Mouse (Mus musculus) urinary bladder, adult 2 months (tissue): Measurements from ENCODE around the gene Tubb4b. TPM values are rescaled to one million over a fixed set of nuclear protein-coding genes. Genes with fewer than 3 reads are reported as not detected.
A peak's percentile ranks its signal among the peaks of the same experiment; 100 is the strongest.
"Not testable (repeated sequence)": the region's sequence is repeated elsewhere in the genome, so short reads cannot be mapped to it uniquely, and the experiment has no call there.

Experiments
- DNase-seq: peaks from one replicate; pipeline ENCODE4 v3.0.0; 2022; ENCODE audit warnings: low spot score
- polyA plus RNA-seq: library from polyadenylated mRNA; depleted of rRNA; stranded (reverse); fragments of >200 nt; gene quantifications from 2 replicates; pipeline ENCODE4 v1.2.3, GENCODE M21; 2012; rRNA removed

Gene Tubb4b
- polyA plus RNA-seq, result 510 and 610 TPM in 2 replicates

DNA sequence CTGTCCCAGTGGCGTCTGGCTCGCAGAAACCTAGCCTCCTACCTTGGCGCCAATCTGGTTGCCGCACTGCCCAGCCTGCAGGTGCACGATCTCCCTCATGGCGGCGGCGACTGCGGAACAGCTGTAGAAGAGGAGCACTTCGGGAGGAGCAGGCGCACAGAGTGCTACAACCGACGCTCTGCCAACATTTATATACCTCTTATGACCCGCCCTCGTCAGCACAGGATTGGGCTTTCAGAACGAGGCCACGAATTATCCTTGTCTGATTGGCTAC lies at the start of gene Tubb4b:
Gene Tubb4b, minus strand, starts transcription at position 211 of the 274 bp plus-strand sequence.
- no peak for DNase-seq

- no peak for DNase-seq
Measured at GRCm38 (mm10) chr2:25273010-25273409, 48.5 kb upstream of the Tubb4b start.

GRCm38 (mm10) chr2:25272515-25272914 lies 48.0 kb upstream of the Tubb4b start:
- DNase-seq, result no peak

- DNase-seq, result peak; percentile 97
Measured at GRCm38 (mm10) chr2:25271827-25272511, 47.5 kb upstream of the Tubb4b start, which contains the start of the genes Ssna1 and Anapc2. Gene Ssna1, minus strand, starts transcription at chr2:25272438. Gene Anapc2, plus strand, starts transcription at chr2:25272478.

GRCm38 (mm10) chr2:25267746-25268309 lies 43.3 kb upstream of the Tubb4b start:
- no peak for DNase-seq

- DNase-seq, result no peak
Measured at GRCm38 (mm10) chr2:25267241-25267640, 42.7 kb upstream of the Tubb4b start.

DNA sequence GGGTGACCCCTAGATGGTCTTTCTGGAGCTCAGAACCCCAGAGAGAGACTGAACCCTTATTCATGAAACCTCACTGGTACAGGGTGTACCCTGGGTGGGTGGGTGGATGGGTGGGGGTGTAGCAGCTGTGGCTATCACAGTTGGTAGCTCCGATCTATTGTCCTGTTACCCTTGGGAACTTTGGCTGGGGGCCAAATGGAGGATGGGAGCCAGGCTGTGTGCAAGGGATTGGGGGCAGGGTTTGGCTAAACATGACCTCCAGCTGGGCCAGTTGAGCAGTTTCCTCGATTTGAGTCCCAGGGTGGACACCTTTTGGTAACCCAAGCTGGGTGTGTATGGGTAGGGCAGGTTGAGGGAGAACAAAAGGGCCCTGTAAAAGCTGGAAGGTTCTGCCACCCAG lies 42.2 kb upstream of the Tubb4b start:
- DNase-seq, result peak; percentile 36

DNA sequence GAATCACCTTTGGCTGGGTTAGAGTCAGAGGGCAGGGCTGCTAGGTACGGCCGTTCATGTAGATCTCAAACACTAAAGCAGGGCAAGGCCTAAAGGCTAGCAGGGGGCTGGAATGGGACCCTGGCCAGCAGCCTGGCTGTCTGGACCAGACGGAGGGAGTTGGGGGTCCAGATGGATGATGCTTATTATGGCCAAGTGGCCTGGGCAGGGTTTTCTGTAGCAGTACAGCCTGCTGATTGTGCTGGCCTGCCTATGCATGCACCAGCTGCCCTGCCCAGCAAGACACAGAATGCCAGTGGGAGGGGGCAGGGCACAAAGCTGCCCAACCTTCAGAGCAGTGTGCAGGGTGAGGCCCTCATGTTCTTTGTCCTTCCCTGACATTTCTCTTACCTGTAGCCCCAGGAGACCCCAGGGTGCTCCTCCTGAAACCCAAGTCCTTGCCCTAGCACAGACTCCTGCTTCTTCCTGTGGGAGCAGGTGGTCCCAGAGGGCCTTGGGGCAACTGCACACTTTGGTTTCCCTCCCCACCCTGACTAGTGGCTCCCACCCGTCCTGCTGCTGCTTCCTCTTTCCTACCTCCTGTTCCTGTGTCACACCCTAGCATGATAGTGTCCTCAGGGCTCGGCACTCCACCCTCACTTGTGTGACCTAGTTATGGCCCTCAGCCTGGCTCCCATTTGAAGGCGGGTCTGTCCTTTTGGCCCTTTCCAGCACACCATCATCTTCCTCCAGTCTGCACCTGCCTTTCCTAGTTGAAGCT lies 41.6 kb upstream of the Tubb4b start:
- DNase-seq, result peak; percentile 48

DNA sequence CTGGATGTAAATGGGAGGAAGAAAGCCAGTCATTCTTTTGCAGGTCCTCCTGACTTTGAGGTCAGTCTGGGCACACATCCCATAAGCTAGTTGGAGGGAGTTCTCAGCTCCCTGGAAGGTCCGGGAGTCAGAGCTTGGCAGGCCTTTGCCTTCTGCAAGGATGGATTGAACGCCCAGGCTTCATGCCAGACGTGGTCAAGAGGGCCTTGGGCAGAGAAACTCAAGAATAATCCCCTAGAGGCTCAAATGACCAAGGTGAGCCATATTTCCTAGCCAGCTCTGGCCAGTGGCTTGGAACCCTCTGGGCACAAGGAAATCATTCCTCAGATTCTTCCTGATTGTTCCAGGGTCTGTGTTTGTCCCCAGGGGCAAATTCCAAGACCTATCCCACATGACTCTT lies 40.3 kb upstream of the Tubb4b start:
- no peak for DNase-seq

GRCm38 (mm10) chr2:25264286-25264660 lies 39.8 kb upstream of the Tubb4b start:
- no peak for DNase-seq

DNA sequence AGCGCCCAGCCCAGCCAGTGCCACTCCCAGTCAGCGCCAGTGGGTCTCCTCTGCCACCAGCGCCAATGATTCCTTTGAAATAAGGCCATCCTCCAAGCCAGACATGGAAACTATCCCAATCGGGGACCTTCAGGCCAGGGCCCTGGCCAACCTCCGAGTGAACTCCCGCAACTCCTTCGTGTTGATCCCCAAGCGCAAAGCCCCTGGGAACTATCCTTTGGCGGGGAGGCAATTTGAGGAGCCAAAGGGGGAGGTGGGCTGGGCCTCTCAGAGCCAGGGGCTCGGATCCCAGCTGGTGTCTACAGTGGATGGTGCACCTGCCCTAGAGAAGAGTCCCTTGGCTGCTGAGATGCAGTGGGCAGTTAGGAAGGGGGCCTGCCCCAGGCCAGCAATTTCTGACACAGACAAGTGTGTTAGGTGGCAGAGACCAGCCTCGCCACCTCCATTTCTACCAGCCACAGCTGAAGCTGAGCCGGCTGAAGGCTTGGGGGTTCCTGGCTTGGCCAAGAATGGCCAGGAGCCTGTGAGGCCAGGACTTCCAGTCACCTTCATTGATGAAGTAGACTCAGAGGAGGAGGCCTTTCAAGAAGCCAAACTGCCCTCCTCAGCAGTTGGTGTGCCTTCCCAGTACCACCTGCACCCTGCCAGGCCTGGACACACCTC lies 39.3 kb upstream of the Tubb4b start:
- DNase-seq, result no peak

GRCm38 (mm10) chr2:25262795-25263622 lies 38.5 kb upstream of the Tubb4b start:
- DNase-seq, result peak; percentile 36

- DNase-seq, result peak; percentile 82
Measured at GRCm38 (mm10) chr2:25262291-25262767, 37.8 kb upstream of the Tubb4b start, which contains the start of gene Tprn. Gene Tprn, plus strand, starts transcription at chr2:25262618.

DNA sequence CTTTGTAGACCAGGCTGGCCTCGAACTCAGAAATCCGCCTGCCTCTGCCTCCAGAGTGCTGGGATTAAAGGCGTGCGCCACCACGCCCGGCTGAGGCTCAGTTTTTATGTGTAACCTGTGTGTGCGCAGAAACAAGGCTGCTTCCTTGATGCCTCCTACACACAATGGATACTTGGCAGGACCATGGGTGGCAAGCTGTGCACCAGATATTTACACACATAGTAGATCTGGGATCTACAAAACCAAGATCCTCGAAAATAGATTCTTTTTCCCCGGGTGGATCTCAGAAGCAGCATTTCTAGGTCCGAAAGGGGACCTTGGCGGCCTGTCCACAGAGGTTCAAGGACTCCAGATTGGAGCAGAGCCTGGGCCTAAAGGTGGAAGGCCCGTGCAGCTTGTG lies 37.4 kb upstream of the Tubb4b start:
- no peak for DNase-seq

GRCm38 (mm10) chr2:25258887-25259286 lies 34.4 kb upstream of the Tubb4b start:
- DNase-seq, result no peak

GRCm38 (mm10) chr2:25257250-25257649 lies 32.7 kb upstream of the Tubb4b start:
- not testable (repeated sequence) for DNase-seq

DNA sequence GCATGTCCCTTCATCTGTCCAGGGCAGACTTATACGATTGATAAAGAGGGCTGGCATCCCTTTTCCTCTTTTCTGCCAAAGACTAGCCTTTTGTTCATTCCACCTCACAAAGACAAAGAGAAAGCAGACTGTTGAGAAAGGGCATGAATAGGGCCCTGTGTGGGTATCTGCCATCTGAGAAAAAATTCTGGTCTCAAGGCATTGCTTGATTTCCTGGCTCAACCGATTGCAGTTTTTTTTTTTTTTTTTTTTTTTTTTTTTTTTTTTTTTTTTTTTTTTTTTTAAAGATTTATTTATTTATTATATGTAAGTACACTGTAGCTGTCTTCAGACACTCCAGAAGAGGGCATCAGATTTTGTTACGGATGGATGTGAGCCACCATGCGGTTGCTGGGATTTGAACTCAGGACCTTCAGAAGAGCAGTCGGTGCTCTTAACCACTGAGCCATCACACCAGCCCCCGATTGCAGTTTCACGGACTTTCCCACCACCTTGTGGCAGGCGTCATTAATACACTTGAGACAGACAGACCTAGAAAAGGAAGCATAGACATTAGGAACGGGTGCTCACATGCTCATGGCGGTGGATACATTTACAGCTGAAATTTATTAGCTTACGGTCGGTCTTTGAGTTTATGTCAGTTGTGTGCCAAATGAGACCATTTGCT lies 32.1 kb upstream of the Tubb4b start:
- DNase-seq, result not testable (repeated sequence)

DNA sequence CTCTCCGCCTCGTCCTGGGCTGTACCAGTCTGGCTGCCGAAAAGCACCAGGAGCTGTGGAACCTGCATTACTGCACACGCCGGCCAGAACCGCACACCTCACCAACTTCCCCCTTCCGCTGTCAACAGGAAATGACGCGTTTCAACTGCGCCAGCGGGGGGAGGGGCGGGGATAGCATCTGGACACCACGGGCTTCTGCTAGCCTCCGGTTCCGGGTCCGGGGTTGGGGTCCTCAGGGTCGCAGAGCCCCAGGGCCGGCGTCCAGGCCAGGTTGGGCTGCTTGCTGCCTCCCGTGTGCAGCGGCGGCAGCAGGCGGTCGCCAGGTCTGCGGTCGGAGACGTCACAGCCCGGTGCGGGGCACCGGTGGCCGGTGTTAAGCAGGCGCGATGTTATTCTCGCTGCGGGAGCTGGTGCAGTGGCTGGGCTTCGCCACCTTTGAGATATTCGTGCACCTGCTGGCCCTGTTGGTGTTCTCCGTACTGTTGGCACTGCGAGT lies 30.8 kb upstream of the Tubb4b start, which contains the start of gene Tmem203:
Gene Tmem203, plus strand, starts transcription at position 156 of the 496 bp plus-strand sequence.
- peak; percentile 75 for DNase-seq

- DNase-seq, result no peak
Measured at GRCm38 (mm10) chr2:25252331-25252730, 27.8 kb upstream of the Tubb4b start.
